Mouse (Mus musculus) intestine, postnatal 0 days (tissue): ENCODE measurements around the gene Smim15. TPM values are rescaled to one million over a fixed set of nuclear protein-coding genes. Genes with fewer than 3 reads are reported as not detected.

Experiments
- ATAC-seq: fragments of 200-750 bp; cut with Nextera tagmentation; 2 replicates; pipeline ENCODE4 v1.8.0; 2017; ENCODE audit warnings: mild to moderate bottlenecking, moderate TSS enrichment, moderate library complexity
- H3K27ac ChIP-seq: fragments of 300-500 bp; sonication (generic); 2 replicates; pipeline ENCODE4 v1.5.1; 2014; ENCODE audit warnings: mild to moderate bottlenecking, low read depth, low read length, moderate library complexity
- H3K27me3 ChIP-seq: fragments of 300-500 bp; sonication (generic); replicated peaks from 2 replicates; pipeline ENCODE4 v1.6.1; 2014; ENCODE audit warnings: low read length, mixed read lengths; ENCODE audit not compliant: control insufficient read depth, insufficient read depth
- H3K36me3 ChIP-seq: fragments of 300-500 bp; sonication (generic); 2 replicates; pipeline ENCODE4 v1.6.1; 2014; ENCODE audit warnings: mild to moderate bottlenecking, moderate library complexity; ENCODE audit not compliant: control insufficient read depth, insufficient read depth
- H3K4me1 ChIP-seq: fragments of 300-500 bp; sonication (generic); replicated peaks from 2 replicates; pipeline ENCODE4 v1.6.1; 2014; ENCODE audit warnings: antibody characterized with exemption, low read length, mixed read lengths; ENCODE audit not compliant: control insufficient read depth, insufficient read depth
- H3K4me2 ChIP-seq: fragments of 300-500 bp; sonication (generic); replicated peaks from 2 replicates; pipeline ENCODE4 v1.6.1; 2014; ENCODE audit warnings: low read depth, mild to moderate bottlenecking, moderate library complexity
- H3K4me3 ChIP-seq: fragments of 300-500 bp; sonication (generic); 2 replicates; pipeline ENCODE4 v1.5.1; 2014; ENCODE audit warnings: low read depth, low read length
- H3K9ac ChIP-seq: fragments of 300-500 bp; sonication (generic); 2 replicates; pipeline ENCODE4 v1.6.1; 2014; ENCODE audit warnings: mild to moderate bottlenecking, low read depth, low read length
- H3K9me3 ChIP-seq: fragments of 300-500 bp; sonication (generic); 2 replicates; pipeline ENCODE4 v1.6.1; 2016; ENCODE audit warnings: mixed run types; ENCODE audit not compliant: control insufficient read depth
- CTCF ChIP-seq: sonication (generic); IDR thresholded peaks from 2 replicates; pipeline ENCODE4 v1.5.1; 2016; ENCODE audit warnings: low read depth, mild to moderate bottlenecking, control low read depth, antibody characterized with exemption, moderate library complexity
- WGBS: fragments of 180-500 bp; shearing (Covaris S2); extraction: QIAGEN DNeasy Blood & Tissue Kit; methylation state at CpG from one replicate; pipeline ENCODE4 v1.1.7; 2014; 5-methylcytosine and 5-hydroxymethylcytosine counted together
- polyA plus RNA-seq: library from polyadenylated mRNA; unstranded; fragments of >200 nt; fragmentation: Nextera tagmentation; extraction: Ambion mirVana; gene quantifications from 2 replicates; pipeline ENCODE4 v1.2.1, GENCODE M21; 2015

The Smim15 gene
- polyA plus RNA-seq, 1 experiment from 2014 or later, result 33.7 TPM

- no peak for TF ChIP-seq CTCF
- no peak for ATAC-seq
- no peak overlapping the region for H3K4me3 ChIP-seq
These were observed 21.8 kb downstream of the Smim15 start for GRCm38 (mm10) chr13:108066021-108066420.

GRCm38 (mm10) chr13:108069151-108069550 is 24.9 kb downstream of the Smim15 start:
- no peaks in the 10 kb centered on the region for H3K9me3 ChIP-seq
- H3K27ac ChIP-seq, result no peak overlapping the region
- H3K36me3 ChIP-seq, result no peaks in the 10 kb centered on the region
- no peak for ATAC-seq
- no peak for TF ChIP-seq CTCF
- no peaks in the 10 kb centered on the region for H3K4me1 ChIP-seq
- H3K4me3 ChIP-seq, result no peak overlapping the region
- 74% methylated on average over 4 of the region's 4 CpGs for WGBS
- H3K4me2 ChIP-seq, result no peak overlapping the region
- H3K9ac ChIP-seq, result no peak overlapping the region
- H3K27me3 ChIP-seq, result no peaks in the 10 kb centered on the region

More at GRCm38 (mm10) chr13:108066021-108066420, 21.8 kb downstream of the Smim15 start:
- Histone ChIP-seq H3K9me3 (no peaks in the 10 kb centered on the region), H3K27ac (no peak overlapping the region), H3K27me3 (no peaks in the 10 kb centered on the region), H3K36me3 (no peaks in the 10 kb centered on the region), H3K9ac (no peak overlapping the region), H3K4me1 (no peaks in the 10 kb centered on the region), H3K4me2 (no peak overlapping the region)
- WGBS, result 69% methylated on average over 2 of the region's 2 CpGs

- TF ChIP-seq CTCF, result no peak
- 96% methylated on average over 10 of the region's 10 CpGs for WGBS
These were observed 25.9 kb downstream of the Smim15 start for GRCm38 (mm10) chr13:108070171-108070570.

GRCm38 (mm10) chr13:108077476-108077875 is 33.2 kb downstream of the Smim15 start:
- no peak overlapping the region for H3K27ac ChIP-seq
- no peak overlapping the region for H3K9ac ChIP-seq
- 67% methylated on average over 6 of the region's 6 CpGs for WGBS
- H3K4me3 ChIP-seq, result no peak overlapping the region
- no peak overlapping the region for H3K4me2 ChIP-seq
- ATAC-seq, result no peak
- no peak for TF ChIP-seq CTCF
- no peaks in the 10 kb centered on the region for H3K9me3 ChIP-seq
- H3K27me3 ChIP-seq, result no peaks in the 10 kb centered on the region
- no peaks in the 10 kb centered on the region for H3K4me1 ChIP-seq
- no peaks in the 10 kb centered on the region for H3K36me3 ChIP-seq

More at GRCm38 (mm10) chr13:108070171-108070570, 25.9 kb downstream of the Smim15 start:
- Histone ChIP-seq H3K9ac (no peak overlapping the region), H3K4me3 (no peak overlapping the region), H3K36me3 (no peaks in the 10 kb centered on the region), H3K9me3 (no peaks in the 10 kb centered on the region), H3K27ac (no peak overlapping the region), H3K4me2 (no peak overlapping the region), H3K27me3 (no peaks in the 10 kb centered on the region), H3K4me1 (no peaks in the 10 kb centered on the region)
- no peak for ATAC-seq

GRCm38 (mm10) chr13:108077901-108078300 is 33.7 kb downstream of the Smim15 start:
- ATAC-seq, result no peak
- H3K4me1 ChIP-seq, result no peaks in the 10 kb centered on the region
- no peak overlapping the region for H3K4me2 ChIP-seq
- H3K27me3 ChIP-seq, result no peaks in the 10 kb centered on the region
- no peak for TF ChIP-seq CTCF
- H3K9ac ChIP-seq, result no peak overlapping the region
- WGBS, result 80% methylated on average over 4 of the region's 4 CpGs
- H3K9me3 ChIP-seq, result no peaks in the 10 kb centered on the region
- H3K36me3 ChIP-seq, result no peaks in the 10 kb centered on the region
- H3K4me3 ChIP-seq, result no peak overlapping the region
- H3K27ac ChIP-seq, result no peak overlapping the region

- 96% methylated on average over 4 of the region's 4 CpGs for WGBS
- no peaks in the 10 kb centered on the region for H3K4me1 ChIP-seq
- no peak overlapping the region for H3K4me2 ChIP-seq
- no peaks in the 10 kb centered on the region for H3K9me3 ChIP-seq
- TF ChIP-seq CTCF, result no peak
- no peak overlapping the region for H3K9ac ChIP-seq
- no peak for ATAC-seq
- H3K27me3 ChIP-seq, result no peaks in the 10 kb centered on the region
- H3K27ac ChIP-seq, result no peak overlapping the region
- H3K36me3 ChIP-seq, result no peaks in the 10 kb centered on the region
- H3K4me3 ChIP-seq, result no peak overlapping the region
These were observed 39.8 kb downstream of the Smim15 start for GRCm38 (mm10) chr13:108084086-108084485.

GRCm38 (mm10) chr13:108086036-108086435 is 41.8 kb downstream of the Smim15 start:
- no peaks in the 10 kb centered on the region for H3K27me3 ChIP-seq
- H3K9me3 ChIP-seq, result no peaks in the 10 kb centered on the region
- H3K4me2 ChIP-seq, result no peak overlapping the region
- 83% methylated on average over 5 of the region's 5 CpGs for WGBS
- H3K9ac ChIP-seq, result no peak overlapping the region
- H3K27ac ChIP-seq, result no peak overlapping the region
- ATAC-seq, result no peak
- no peaks in the 10 kb centered on the region for H3K36me3 ChIP-seq
- H3K4me1 ChIP-seq, result no peaks in the 10 kb centered on the region
- TF ChIP-seq CTCF, result no peak
- H3K4me3 ChIP-seq, result no peak overlapping the region
